Mouse (Mus musculus): ENCODE data around the gene Fli1.

Fli1 gene

DNA sequence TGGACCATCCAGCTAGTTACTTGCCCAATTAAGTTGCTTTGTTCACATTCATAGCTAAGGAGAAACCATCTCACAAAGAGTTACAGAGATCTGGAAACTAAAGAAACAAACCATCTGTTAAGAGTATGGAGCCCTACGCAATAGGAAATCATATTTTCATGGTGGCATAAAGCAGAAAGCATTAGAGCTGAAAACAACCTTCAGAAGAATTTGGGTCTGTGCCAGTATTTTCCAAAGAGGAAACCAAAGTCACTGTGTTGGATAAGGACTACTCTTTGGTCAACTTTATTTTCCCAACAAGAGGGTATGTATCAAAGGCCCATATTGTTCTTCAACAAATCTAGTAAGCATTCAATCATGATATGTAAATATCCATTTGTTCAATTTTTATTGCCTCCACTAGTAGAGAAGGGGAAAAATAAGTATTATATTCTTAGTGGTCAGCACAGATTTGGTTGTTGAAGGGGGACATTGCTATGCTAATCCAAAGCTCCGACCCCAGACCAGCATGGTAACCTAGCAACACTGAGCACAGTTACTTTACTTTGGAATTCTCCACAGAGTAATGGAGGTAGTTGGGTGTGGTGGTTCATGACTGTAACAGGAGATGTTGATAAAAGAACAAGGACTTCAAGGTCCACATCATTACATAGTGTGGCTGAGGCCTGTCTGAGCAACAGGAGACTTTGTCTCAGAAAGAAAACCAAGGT, 20.0 kb downstream of the Fli1 start:
- no peak for DNase-seq

DNA sequence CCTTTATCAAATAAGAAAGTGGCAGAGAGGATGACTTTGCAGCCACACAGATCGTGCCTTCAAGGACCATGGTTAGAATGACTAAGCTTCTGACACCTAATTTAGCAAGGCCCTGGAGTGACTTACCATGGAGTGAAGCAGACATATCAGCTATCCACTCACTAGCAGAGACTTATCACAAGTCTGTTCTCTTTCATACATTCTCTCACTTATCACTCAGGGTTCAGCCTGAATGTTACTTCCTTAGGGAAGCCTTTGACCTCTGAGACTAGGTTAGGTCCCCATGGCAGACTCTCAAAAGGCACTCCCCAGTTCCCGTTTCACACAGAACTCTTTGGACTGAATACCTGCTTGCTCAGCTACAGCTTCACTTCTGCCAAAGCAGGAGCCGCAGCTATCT, 21.3 kb downstream of the Fli1 start:
- no peak for DNase-seq

DNA sequence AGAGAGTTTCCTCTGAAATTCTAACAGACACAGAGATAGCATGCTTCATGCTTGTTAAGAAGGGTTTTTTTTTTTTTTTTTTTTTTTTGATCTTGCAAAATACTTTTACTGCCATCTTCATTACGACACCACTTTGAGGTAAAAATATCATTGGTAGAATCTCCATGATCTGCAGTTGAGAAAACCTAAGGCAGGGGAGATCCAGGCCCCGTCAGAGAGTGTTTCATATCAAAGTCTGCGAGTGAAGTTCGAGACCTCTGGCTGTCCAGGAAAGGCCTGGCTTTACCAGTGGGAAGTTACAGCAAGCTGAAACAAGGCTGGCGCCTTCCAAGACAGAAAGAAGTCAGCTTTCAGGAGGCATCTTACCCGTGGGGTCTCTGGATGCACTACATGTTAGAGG, 21.8 kb downstream of the Fli1 start:
- DNase-seq: no peak

DNA sequence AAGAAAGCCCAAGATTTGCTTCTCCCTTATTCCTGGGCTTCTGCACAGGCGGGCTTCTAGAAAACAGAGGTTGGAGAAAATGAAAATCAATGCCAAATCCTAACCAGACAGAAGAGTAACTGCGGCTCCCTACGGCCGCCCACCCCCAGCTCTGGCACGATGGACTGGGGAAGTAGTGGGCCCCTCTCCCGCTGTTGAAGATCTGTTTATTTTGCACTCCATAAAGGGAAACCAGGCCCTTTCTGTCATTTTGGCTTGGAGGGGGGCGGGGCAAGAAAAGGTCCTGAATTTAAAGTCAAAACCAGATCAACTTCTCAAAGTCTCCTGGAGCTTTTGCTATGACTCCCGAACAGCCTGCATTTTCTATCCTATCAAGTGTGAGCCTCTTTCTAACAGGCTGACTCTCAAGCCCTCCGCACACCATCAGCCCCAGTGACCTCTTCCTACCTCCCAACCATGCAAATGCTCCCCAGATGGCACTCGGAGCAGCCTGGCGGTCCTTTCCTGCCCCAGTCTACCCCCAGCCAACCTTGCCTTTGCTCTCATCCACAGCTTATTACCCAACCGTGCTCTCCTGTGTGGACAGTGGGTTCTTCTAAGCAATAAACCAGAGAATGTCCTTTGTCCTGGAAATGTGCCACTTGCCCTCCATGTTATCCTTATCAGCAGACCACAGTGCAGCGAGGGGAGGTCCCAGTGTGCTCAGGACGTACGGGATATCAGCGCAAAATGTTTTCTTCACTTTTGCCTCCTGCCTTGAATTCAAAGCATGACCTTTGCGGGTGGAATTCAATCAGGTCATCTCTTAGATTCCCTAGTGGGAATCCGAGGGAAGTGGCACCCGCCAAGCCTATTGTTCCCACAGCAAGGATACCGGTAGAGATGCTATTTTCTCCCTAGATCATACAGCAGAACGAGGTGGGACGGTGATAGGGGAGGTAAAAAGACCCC, 23.3 kb downstream of the Fli1 start:
- DNase-seq: peak in 1 of 2 experiments; percentile 37

DNA sequence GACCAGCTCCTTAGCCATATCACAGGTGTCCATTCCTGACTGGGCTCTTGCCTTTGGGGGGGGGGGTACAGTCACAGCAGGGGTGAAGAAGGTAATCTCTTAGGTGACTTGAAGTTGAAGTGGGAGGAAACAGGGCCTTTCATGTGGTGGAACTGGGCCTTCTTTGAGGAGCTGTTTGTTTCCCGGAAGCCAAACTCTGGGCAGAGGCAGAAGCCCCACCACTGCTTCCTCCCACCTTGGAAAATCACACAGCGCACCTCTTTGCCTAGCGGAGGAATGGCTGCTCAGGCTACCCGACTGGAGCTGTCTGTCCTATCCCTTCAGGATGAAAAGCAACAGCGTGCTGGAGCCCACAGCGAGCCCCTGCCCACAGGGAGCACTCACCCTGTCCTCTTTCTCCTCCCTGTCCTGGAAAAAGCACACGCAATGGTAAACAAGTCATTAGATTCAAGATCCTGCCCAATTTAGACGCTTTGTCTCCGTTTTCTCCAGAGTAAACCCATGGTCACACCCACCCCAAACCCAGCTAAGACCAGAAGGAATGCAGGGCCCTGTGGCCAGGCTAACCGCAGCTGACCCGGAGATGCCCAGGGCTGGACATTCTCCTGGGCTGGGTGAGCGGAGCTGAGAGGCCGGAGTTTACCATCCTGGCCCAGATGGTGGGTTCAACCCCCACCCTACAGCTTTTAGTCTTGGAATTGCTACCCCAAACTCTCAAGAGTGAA, 24.1 kb downstream of the Fli1 start:
- no peak for DNase-seq

DNA sequence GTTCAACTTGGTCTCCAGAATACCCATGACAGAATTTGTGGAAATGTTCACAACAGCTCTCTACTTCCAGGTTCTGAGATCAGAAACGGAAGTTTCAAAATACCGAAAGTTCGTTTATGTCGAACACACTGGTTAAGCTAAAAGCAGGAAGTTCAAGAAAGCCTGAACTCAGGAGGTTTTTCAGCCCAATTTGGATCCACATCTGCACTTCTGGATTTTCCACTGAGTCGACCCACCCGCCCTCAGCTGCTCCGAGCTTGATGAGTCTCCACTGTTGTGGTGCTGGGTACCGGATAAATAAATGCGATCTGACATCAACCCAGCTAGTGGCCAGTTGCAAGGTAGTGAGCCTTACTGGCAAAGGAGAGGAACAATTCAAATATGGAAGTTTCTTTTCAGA, 26.0 kb downstream of the Fli1 start:
- DNase-seq: peak; percentile 14 to 29

DNA sequence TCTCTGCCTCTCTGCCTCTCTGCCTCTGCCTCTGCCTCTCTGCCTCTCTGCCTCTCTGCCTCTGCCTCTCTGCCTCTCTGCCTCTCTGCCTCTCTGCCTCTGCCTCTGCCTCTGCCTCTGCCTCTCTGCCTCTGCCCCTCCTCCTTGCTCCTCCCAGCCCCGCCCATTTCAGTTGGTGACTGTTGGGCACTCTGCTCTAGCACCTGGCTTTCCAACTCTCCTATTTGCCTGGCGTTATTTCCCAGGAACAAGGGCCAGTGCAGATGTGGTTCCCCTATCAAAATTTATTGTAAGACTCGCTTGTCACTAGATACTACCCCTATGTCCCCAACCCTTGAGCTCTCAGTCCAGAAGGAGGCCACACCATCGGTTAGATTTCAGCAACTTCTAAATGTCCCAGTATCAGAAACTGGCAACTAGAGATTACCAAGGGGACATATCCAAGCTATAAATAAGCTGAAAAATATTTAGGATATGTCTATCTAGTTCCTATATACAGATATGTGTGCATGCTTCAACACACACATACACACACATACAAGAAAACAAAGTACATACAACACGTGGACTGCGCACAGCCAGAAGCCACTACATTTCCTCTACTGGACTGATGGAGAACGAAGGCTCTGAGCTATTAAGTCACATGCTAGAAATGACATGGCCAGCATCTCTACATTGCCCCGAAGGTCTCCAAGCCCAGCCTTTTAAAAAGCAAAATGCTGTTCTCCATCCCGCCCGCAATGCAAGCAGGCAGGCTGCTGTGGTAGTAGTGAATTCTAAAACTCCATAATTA, 26.6 kb downstream of the Fli1 start:
- DNase-seq: peak; percentile 29 to 47

DNA sequence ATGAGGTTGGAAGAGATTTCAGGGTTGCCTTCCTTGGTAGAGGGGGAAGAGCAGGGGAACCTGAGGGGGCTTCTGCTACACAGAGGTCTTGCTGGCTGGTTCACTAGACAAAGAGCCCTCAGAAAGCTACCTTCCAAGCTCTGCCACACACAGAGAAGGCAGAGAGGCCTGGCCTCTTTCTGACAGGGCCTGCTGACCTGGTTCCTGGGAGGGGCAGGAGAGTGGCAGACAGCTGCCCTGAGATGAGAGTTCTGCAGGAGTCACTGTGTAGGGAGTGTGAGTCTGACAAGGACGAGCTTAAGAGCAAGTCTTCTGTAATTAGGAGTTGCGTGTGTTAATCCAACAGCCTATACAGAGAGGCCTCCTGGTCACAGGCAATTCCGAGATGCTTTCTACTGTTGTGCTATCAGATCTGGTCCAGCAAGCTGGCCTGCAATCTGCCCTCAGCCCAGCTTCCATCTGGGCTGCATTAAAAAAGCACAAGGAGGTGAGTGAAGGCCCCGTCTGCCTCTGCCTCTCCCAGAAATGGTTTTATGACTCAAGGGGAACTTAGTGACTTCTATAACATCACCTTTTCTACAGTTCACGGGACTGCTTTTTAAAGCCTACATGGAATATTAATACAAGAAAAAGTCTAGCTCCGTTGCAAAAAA, 28.1 kb downstream of the Fli1 start:
- no peak for DNase-seq

DNA sequence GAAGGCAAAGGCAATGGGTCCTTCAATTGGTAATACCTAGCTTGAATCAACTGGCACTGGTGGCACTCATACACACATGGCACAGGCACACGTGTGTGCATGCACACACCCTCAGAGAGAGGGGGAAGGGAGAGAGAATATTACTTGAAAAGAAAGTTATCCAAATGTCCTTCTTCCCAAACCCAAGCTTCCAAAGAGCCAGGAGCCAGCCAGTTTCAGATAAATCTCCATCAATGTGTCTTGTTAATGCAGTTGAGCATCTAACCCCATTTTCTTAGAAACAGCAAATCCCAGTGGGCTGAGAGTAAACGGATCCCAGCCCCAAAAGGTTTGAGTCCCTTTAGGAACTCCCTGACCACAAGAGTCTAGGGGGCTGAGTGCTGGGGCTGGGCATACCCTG, 29.2 kb downstream of the Fli1 start:
- no peak for DNase-seq

DNA sequence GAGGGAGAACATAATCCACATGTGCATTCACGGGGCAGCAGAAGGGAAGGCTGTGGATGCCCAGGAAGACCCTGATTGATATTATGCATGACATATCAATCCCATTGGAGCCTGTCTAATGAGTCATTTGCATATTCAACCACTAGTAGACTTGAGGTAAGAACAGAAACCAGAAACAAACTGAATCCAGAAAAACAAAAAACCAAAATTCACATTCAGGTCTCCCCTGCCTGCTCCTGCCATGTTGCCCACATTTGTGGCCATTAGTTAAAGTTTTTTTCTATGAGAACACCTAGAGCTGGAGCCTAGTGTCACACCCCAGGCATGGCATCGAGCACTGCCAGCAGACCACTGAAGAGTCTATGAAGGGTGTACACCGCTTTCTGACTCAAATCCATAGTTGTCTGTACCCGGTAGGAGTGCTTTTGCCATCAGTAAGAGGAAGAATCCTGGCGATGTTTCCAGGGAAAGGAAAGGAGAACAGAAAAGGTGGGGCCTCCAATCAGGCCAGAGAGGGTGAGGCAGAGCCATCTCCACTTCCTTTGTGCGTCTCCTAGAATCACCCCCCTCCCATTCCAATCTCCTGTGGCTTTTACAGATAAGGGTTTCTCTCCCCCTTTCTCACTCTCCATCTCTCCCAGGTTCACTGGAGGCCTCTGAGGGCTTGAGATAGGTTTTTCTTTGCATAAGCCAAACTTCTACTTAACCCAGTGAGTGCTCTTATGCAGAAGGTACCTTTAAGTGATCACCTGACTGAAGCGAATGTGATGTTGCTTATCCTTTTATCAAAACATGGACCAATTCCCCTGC, 32.0 kb downstream of the Fli1 start:
- DNase-seq: no peak

DNA sequence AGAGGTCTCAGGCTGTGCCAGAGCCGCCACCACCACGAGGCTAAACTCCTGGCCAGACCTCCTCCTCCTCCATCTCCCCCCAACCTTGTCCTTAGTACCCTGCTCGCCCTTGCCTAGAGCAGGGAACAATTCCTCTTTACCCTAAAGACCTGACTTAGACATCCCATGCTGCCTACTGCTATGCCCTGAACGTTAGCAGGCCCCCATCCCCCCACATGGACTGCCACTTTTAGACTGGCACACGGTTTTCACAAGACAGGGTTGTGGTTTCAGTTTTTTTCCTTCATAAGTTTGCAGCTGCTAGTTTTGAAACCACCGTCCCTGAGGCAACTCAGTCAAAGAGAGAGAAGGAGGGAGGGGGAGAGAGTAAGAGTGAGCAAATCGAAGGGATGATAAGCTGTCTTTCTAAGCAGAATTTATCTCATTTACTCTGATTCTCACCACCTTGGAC, 32.9 kb downstream of the Fli1 start:
- DNase-seq: no peak

DNA sequence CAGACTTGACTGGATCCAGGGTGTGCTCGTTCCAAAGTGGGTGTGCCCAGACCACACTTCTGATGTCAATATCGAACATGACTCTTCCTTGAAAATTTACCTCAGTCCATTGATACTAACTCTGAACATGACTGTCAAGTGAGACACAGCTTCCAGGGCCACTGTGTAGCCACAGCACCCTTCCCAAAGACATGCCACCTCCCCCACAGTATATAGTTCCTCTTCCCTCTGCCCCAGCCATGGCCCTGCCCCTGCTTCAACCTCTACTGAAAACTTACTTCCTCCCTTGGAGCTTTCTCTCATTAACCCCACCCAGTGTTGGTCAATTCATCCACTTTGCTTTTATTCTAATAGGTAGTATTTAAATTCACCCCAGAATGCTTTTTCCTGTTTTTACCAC, 34.0 kb downstream of the Fli1 start:
- no peak for DNase-seq

DNA sequence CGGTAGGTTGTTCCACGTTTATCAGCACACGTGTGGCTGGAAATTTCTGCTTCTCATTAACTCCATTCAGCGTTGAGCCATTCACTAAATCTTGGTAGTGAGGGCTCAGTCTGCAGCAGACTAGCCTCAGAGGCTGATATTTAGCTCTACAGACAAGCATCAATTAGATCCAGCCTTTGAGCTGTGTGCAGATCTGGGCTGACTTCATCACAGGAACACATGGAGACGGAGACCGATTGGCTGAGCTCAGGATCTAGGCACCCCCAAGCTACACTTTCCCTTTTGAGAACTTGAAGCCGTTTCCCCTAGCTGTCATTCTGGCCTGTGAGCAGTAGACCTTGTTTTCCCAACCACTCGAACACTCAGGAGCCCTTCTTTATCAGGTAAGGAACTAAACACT, 34.5 kb downstream of the Fli1 start:
- no peak for DNase-seq

DNA sequence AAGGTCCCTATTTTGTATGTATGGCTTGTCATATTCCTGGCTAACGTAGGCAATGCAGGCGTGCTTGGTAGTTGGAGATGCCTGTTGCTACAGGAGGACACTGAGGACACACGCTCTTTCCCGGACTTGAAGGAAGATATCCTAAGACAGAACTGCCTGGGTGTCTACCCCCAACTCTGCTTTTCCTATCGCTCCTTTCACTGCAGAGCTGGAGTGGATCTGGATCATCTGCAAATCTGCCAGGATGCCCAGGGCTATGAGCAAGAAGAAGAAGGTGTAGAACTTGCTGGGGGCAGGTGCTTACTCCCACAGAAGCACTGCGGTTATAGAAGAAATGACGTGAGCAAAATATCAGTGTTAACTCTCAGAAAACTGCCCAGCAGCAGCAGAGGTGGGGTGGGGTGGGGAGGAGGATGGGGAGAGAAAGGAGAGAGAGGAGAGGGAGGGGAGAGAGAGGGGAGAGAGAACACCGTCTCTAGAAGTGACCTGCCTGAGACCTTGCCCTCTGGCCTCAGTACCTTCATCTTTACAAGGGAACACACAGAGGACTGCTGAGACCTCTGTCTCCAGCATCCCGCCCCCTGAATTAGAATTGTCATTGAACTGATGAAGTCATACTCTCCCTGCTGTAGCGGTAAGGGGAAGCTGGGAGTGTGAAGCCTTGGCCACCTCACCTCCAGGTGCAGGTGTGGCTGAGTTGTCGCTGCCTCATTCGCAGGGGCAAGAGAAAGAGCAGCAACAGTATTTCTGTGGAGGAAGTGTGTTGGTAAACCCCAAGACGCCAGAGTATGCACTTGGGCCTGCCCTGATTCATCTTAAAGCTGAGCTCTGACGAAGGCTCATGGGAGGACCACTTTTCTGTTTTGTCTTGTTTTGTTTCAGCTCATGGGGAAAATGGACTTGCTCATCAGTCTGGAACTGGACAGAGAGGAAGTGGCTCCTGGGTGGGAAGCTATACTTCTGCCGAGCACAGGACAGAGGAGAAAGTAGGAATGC, 35.5 kb downstream of the Fli1 start:
- DNase-seq: no peak

DNA sequence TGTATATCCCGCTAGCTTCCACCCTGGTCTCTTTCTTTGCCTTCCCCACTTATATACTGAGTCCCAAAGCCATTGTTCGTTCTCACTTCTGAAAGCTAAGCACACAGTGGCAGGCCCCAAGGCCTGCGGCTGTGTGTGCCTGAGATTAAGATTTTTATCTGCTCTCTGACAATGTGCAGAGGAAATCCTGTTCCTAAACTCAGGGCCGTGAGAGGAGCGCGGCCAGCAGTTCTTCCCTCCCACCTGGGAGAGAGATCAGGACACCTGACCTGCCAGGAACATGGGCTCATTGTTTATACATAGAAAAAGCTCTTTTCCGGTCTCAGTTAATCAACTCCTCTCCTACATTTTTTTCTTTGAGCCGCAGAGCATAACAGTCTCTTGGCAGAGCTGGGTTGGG, 36.5 kb downstream of the Fli1 start:
- peak; percentile 38 to 57 for DNase-seq

DNA sequence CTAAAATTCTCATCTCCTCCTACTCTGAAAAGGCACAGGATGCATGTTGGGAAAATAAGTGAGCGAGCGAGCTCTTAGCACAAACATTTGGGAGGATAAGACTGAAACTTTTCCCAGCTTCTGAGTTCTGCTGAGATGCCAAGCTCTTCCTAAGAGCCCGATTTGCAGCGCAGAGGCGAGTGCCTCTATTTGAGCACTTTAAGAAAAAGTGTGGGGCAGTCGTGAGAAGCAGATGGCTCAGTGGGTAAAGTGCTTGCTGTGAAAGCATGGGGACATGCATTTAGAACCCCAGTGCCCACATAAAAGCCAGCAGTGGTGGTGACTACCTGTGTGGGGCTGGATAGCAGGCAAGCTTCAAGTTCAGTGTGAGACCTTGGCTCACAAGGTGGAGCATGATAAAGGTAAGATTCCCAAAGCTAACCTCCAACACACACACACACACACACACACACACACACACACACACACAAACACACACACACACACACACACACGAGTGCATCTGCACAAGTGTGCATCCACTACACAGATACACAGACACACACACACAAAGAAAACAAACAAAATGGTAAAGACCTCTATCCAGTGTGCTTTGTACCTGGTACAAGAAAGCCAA, 37.1 kb downstream of the Fli1 start:
- no peak for DNase-seq

DNA sequence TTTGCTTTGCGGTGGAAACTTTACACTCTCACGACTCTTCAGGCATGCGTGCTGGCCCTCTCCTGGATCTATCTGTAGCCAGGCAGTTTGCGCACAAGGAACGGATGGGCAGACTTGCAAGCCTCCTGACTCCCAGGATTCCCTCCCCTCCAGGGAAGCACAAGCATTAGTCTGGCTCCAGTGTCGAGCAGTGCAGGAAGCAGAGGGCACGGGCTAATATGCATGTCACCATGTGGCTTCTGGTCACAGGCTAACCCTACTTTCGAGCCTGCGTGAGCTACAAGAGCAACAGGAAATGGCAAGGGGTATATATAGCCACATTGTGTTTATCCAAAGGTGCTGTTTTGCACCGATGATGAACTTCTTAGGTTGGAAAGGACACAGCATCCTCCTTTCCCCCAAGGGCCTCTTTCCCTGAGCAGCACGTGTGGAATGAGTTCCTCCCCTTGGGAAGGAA, 38.6 kb downstream of the Fli1 start:
- DNase-seq: peak; percentile 24 to 57

DNA sequence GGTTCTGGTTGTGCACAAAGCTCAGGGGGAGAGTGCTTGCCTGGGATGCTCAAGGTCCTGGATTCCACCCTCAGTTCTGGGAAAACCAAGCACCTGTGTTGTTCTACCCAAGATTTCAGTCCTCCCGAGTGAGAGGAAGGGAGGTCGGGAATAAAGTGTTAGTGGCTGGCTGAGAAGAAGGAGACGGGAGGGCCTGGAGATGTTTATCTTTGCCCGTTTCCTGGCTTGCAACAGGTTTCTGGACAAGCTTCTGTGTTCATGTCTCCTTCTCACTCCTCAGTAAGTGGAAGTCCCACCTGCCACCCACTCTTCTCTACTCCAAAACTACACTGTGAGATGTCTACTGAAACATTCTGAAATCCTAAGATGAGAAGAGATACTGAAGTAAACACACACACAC, 39.2 kb downstream of the Fli1 start:
- no peak for DNase-seq
